8 mouse cellular contexts compared by ENCODE assay signal in the genomic region with DNA sequence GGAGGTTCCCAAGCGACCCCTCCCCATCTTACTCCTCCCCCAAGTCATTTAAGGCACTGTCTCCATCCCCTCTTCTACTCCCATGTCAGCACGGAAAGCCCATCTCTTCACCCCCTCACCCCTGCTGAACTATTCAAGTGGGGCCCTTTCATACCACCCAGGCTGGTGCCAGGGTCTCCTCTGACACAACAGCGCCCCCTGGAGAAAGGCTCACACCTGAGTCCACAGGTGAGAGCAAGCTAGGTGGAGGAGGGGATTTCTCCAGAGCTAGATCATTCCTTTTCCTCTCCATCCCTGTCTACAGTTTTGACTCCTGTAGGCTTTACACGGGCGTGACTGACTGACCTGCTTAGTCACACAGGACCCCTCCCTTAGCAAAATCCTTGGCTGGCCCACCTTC.
A peak's percentile ranks its signal among the peaks of the same experiment; 100 is the strongest.
DNase-seq lines count a peak whose midpoint lies in the region; ATAC-seq and TF ChIP-seq lines count a peak whose summit lies in the region.
"Had no signal": no experiment of that assay in that cellular context is flagged by ENCODE, and none has a peak within 500 bp of the region (broad histone marks: within the 10 kb centered on the region; RNA-seq: fewer than 3 reads in every experiment).

No protein-coding gene starts in this region.

- no peaks in the 10 kb centered on the region for H3K36me3 ChIP-seq in lung, embryonic 16.5 days (ENCODE audit: control insufficient read depth, insufficient read depth, low read length)
- H3K36me3 ChIP-seq in forebrain, embryonic 13.5 days (ENCODE audit: poor library complexity, severe bottlenecking): no peaks in the 10 kb centered on the region
- H3K36me3 ChIP-seq: liver, embryonic 15.5 days had no signal

- H3K4me1 ChIP-seq in lung, adult 2 months (ENCODE audit: control insufficient read depth, insufficient read depth, low read length): peaks cover 17% of the 10 kb centered on the region
- peaks cover 45% of the 10 kb centered on the region for H3K4me1 ChIP-seq in lung, embryonic 16.5 days (replicated peaks; ENCODE audit: control insufficient read depth, insufficient read depth, low read length)
- no peaks in the 10 kb centered on the region for H3K4me1 ChIP-seq in forebrain, embryonic 13.5 days
- H3K4me1 ChIP-seq: liver, embryonic 15.5 days had no signal

- H3K9ac ChIP-seq in lung, embryonic 16.5 days (ENCODE audit: low read length): no peak overlapping the region
- H3K9ac ChIP-seq in forebrain, embryonic 13.5 days: no peak overlapping the region
- H3K9ac ChIP-seq: liver, embryonic 15.5 days had no signal

- intact Hi-C loops in heart, postnatal 36 days (cut with DNase I): loop anchor here (5.0 kb wide), 1 partner anchor 51 kb away; no protein-coding TSS in a partner anchor

- H3K27me3 ChIP-seq in lung, embryonic 16.5 days (ENCODE audit: control insufficient read depth, insufficient read depth, low read depth, low read length): no peaks in the 10 kb centered on the region
- no peaks in the 10 kb centered on the region for H3K27me3 ChIP-seq in forebrain, embryonic 13.5 days
- H3K27me3 ChIP-seq: liver, embryonic 15.5 days had no signal

- 41% methylated on average over 5 of the region's 5 CpGs for WGBS in lung, adult 2 months
- WGBS in lung, embryonic 16.5 days: 35% methylated on average over 5 of the region's 5 CpGs
- 38% methylated on average over 5 of the region's 5 CpGs for WGBS in forebrain, embryonic 13.5 days

- no peak for DNase-seq in lung, adult 2 months
- DNase-seq in lung, postnatal 25 days (ENCODE audit: low spot score): no peak
- DNase-seq in heart, postnatal 36 days: peak; percentile 27 to 60
- DNase-seq in thymus, postnatal 10 days (ENCODE audit: low spot score in 2 of 2): peak; percentile 23 to 81
- no peak for DNase-seq in left cerebral cortex, adult 9 months (ENCODE audit: low spot score in 2 of 2)

- H3K4me3 ChIP-seq in lung, adult 2 months (replicated peaks; ENCODE audit: extremely low read depth, low read depth, low read length): no peak overlapping the region
- H3K4me3 ChIP-seq in lung, embryonic 16.5 days (ENCODE audit: low read length): no peak overlapping the region
- no peak overlapping the region for H3K4me3 ChIP-seq in forebrain, embryonic 13.5 days
- H3K4me3 ChIP-seq: liver, embryonic 15.5 days had no signal

- H3K9me3 ChIP-seq in lung, embryonic 16.5 days (ENCODE audit: control insufficient read depth, low read length): no peaks in the 10 kb centered on the region
- H3K9me3 ChIP-seq in forebrain, embryonic 13.5 days (replicated peaks): no peaks in the 10 kb centered on the region
- H3K9me3 ChIP-seq: liver, embryonic 15.5 days had no signal

- TF ChIP-seq POLR2A in lung, adult 2 months (IDR thresholded peaks at IDR 0.05; ENCODE audit: borderline replicate concordance, extremely low read depth, low read depth, low read length): no peak

- peak overlapping the region; percentile 15; the same call in 1 of the 2 replicates for H3K4me2 ChIP-seq in lung, embryonic 16.5 days (ENCODE audit: low read depth, low read length)
- H3K4me2 ChIP-seq in forebrain, embryonic 13.5 days: no peak overlapping the region
- H3K4me2 ChIP-seq: liver, embryonic 15.5 days had no signal

- peak; percentile 8 for ATAC-seq in lung, embryonic 16.5 days (ENCODE audit: low read depth)
- no peak for ATAC-seq in forebrain, embryonic 13.5 days

- TF ChIP-seq CTCF in lung, adult 2 months (IDR thresholded peaks at IDR 0.05; ENCODE audit: insufficient read depth, low read length): peak; percentile 47

- peak overlapping the region; percentile 74 for H3K27ac ChIP-seq in lung, embryonic 16.5 days (ENCODE audit: low read length)
- H3K27ac ChIP-seq in forebrain, embryonic 13.5 days: no peak overlapping the region
- H3K27ac ChIP-seq: liver, embryonic 15.5 days had no signal

Comparison
In these comparisons a context has a peak if more than half of its experiments do, and no peak if none do; other contexts are left out.
1. DNase-seq: peak in heart, postnatal 36 days (2 of 2) and thymus, postnatal 10 days (2 of 2); none in lung, adult 2 months (single experiment), lung, postnatal 25 days (single experiment) and left cerebral cortex, adult 9 months (0 of 2).